Mouse (Mus musculus): Measurements from ENCODE around the gene Spag6.

- TF ChIP-seq CTCF (IDR thresholded peaks at IDR 0.05; ENCODE audit: low read depth) (no peak), EP300 (IDR thresholded peaks at IDR 0.05; ENCODE audit: low read depth) (no peak)
Measured at GRCm38 (mm10) chr2:18734394-18735127, 40.7 kb downstream of the Spag6 start.

All from liver, embryonic 14.5 days (tissue).